In the genomic region with DNA sequence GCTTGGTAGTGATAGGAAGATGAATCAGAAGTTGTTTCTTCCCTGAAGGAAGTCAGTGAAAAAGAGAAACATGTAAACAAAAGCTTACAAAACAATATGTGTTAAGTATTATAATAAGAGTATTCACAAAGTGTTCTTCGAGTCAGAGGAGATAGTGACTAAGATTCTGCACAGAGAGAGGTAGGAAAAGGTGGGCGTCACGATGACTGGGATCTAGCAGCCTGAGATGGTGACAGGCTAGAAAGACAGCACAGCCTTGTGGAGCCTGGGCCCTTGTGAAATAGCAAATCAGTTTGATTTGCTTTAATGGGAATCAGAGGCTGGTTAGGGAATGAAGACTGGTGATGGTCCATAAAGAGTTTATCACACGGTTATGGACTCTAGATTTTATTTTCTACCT, we compare ENCODE assay signal across 22 mouse cellular contexts. TPM values are rescaled to one million over a fixed set of nuclear protein-coding genes. Genes with fewer than 3 reads are reported as not detected.
DNase-seq lines count a peak whose midpoint lies in the region; ATAC-seq lines count a peak whose summit lies in the region.
"Had no signal": no experiment of that assay in that cellular context is flagged by ENCODE, and none has a peak within 500 bp of the region (broad histone marks: within the 10 kb centered on the region; RNA-seq: fewer than 3 reads in every experiment).

No protein-coding gene starts in this region.

- intact Hi-C loops in left cerebral cortex, postnatal 25 days (cut with DNase I) = no loop called here
- intact Hi-C loops in left cerebral cortex, postnatal 36 days (cut with DNase I) = no loop called here

- DNase-seq in frontal cortex, postnatal 36 days (ENCODE audit: low spot score in 2 of 2) = no peak
- DNase-seq in left cerebral cortex, postnatal 25 days (ENCODE audit: low spot score in 2 of 2) = peak; percentile 13 to 57
- no peak for DNase-seq in left cerebral cortex, postnatal 36 days (ENCODE audit: low spot score in 2 of 2)
- DNase-seq in right cerebral cortex, adult 2 months (ENCODE audit: low spot score in 2 of 2) = peak; percentile 40 to 44
- no peak for DNase-seq in right cerebral cortex, postnatal 4 days
- DNase-seq: adrenal gland, adult 8-10 months; adrenal gland, postnatal 14 days; adrenal gland, postnatal 36 days; B cell, adult 2 months; cerebellum, adult 11 months; cerebellum, adult 18-20 months; cerebellum, adult 8-10 months; cerebellum, adult 9-11 months; cerebellum, postnatal 14 days; cerebellum, postnatal 36 days; embryo, embryonic 11 days had no signal

- 0 out of 2 replicates have a peak, but pooled peaks have one; percentile 69 for ATAC-seq in frontal cortex, adult (ENCODE audit: low TSS enrichment)
- ATAC-seq: activated CD4-positive, CD25-positive, alpha-beta regulatory T cell, adult 4 months; CD4-positive, CD25-positive, alpha-beta regulatory T cell, adult 4 months; forebrain, embryonic 14.5 days; forebrain, embryonic 16.5 days; Patski had no signal

RNA-seq across cellular contexts. Expression of gene Mga, which starts 43.2 kb away (rescaled TPM):
- total RNA-seq in left cerebral cortex, postnatal 25 days (2021) = 10 to 100 TPM; 62.2 to 67.9 TPM
- total RNA-seq in left cerebral cortex, postnatal 36 days (2021) = 10 to 100 TPM; 56.2 to 74.1 TPM

RNA-seq across cellular contexts. Expression of gene Tyro3, which starts 56.3 kb away (rescaled TPM):
- total RNA-seq in left cerebral cortex, postnatal 25 days (2021) = 100 to 1,000 TPM; 177 to 182 TPM
- 100 to 1,000 TPM; 191 to 198 TPM for total RNA-seq in left cerebral cortex, postnatal 36 days (2021)

Comparison
In these comparisons a context has a peak if more than half of its experiments do, and no peak if none do; other contexts are left out.
1. DNase-seq: peak in left cerebral cortex, postnatal 25 days (2 of 2) and right cerebral cortex, adult 2 months (2 of 2); none in frontal cortex, postnatal 36 days (0 of 2), left cerebral cortex, postnatal 36 days (0 of 2) and right cerebral cortex, postnatal 4 days (single experiment).